Mouse (Mus musculus) hindbrain, postnatal 0 days (tissue): ENCODE measurements at regions not wholly inside any gene's neighbourhood (a gene's known extent, or its start where the extent isn't known, plus 50 kb on each side); places are given as distances from the start of the nearest gene placed in this dataset.

Experiments
- ATAC-seq: fragments of 200-750 bp; cut with Nextera tagmentation; 2 replicates; pipeline ENCODE4 v1.8.0; 2017; ENCODE audit warnings: mild to moderate bottlenecking, moderate TSS enrichment, moderate library complexity
- DNase-seq: peaks from one replicate; pipeline ENCODE4 v3.0.0-alpha.2; 2015; ENCODE audit warnings: low spot score
- H3K27ac ChIP-seq: fragments of 300-500 bp; sonication (generic); 2 replicates; pipeline ENCODE4 v1.5.1; 2014; ENCODE audit warnings: mild to moderate bottlenecking
- H3K27me3 ChIP-seq: fragments of 300-500 bp; sonication (generic); 2 replicates; pipeline ENCODE4 v1.6.1; 2014; ENCODE audit warnings: low read length, mixed read lengths; ENCODE audit not compliant: insufficient read depth
- H3K36me3 ChIP-seq: fragments of 300-500 bp; sonication (generic); 2 replicates; pipeline ENCODE4 v1.6.1; 2014; ENCODE audit warnings: low read length, mixed read lengths; ENCODE audit not compliant: insufficient read depth
- H3K4me1 ChIP-seq: fragments of 300-500 bp; sonication (generic); 2 replicates; pipeline ENCODE4 v1.6.1; 2014; ENCODE audit warnings: antibody characterized with exemption, low read length, mixed read lengths; ENCODE audit not compliant: insufficient read depth
- H3K4me2 ChIP-seq: fragments of 300-500 bp; sonication (generic); 2 replicates; pipeline ENCODE4 v1.6.1; 2014; ENCODE audit warnings: low read depth, mild to moderate bottlenecking, low read length, moderate library complexity, mixed read lengths
- H3K4me3 ChIP-seq: fragments of 300-500 bp; sonication (generic); 2 replicates; pipeline ENCODE4 v1.5.1; 2014; ENCODE audit warnings: low read length
- H3K9ac ChIP-seq: fragments of 300-500 bp; sonication (generic); replicated peaks from 2 replicates; pipeline ENCODE4 v1.6.1; 2014; ENCODE audit warnings: mild to moderate bottlenecking, low read length, moderate library complexity, mixed read lengths
- H3K9me3 ChIP-seq: fragments of 300-500 bp; sonication (generic); 2 replicates; pipeline ENCODE4 v1.6.1; 2016; ENCODE audit warnings: low read length, mixed read lengths
- CTCF ChIP-seq: IDR thresholded peaks from 2 replicates; pipeline ENCODE4 v1.5.1; 2016; ENCODE audit warnings: antibody characterized with exemption, control low read depth, low read depth
- WGBS: fragments of 180-500 bp; shearing (Covaris S2); extraction: QIAGEN DNeasy Blood & Tissue Kit; methylation state at CpG from one replicate; pipeline ENCODE4 v1.1.7; 2014; 5-methylcytosine and 5-hydroxymethylcytosine counted together

GRCm38 (mm10) chr11:25313308-25313707, 897.3 kb downstream of the 5730522E02Rik start:
- no peak for TF ChIP-seq CTCF
- 21% methylated on average over 4 of the region's 4 CpGs for WGBS
- DNase-seq: peak; percentile 51

GRCm38 (mm10) chr11:25310754-25311153, 899.8 kb downstream of the 5730522E02Rik start:
- no peaks in the 10 kb centered on the region for H3K27me3 ChIP-seq
- TF ChIP-seq CTCF: no peak
- no peak for ATAC-seq
- no peaks in the 10 kb centered on the region for H3K9me3 ChIP-seq
- DNase-seq: no peak
- 54% methylated on average over 3 of the region's 3 CpGs for WGBS
- H3K36me3 ChIP-seq: no peaks in the 10 kb centered on the region
- H3K4me3 ChIP-seq: no peak overlapping the region
- H3K4me1 ChIP-seq: no peaks in the 10 kb centered on the region
- H3K27ac ChIP-seq: no peak overlapping the region
- H3K9ac ChIP-seq: no peak overlapping the region
- no peak overlapping the region for H3K4me2 ChIP-seq

More at GRCm38 (mm10) chr11:25313308-25313707, 897.3 kb downstream of the 5730522E02Rik start:
- H3K4me2 ChIP-seq: no peak overlapping the region
- H3K9ac ChIP-seq: no peak overlapping the region
- no peak for ATAC-seq
- no peak overlapping the region for H3K4me3 ChIP-seq
- no peaks in the 10 kb centered on the region for H3K9me3 ChIP-seq
- H3K27me3 ChIP-seq: no peaks in the 10 kb centered on the region
- H3K4me1 ChIP-seq: no peaks in the 10 kb centered on the region
- no peak overlapping the region for H3K27ac ChIP-seq
- H3K36me3 ChIP-seq: no peaks in the 10 kb centered on the region

GRCm38 (mm10) chr11:25301130-25301529, 909.4 kb downstream of the 5730522E02Rik start:
- Histone ChIP-seq H3K27me3 (no peaks in the 10 kb centered on the region), H3K9ac (no peak overlapping the region), H3K27ac (no peak overlapping the region), H3K4me1 (no peaks in the 10 kb centered on the region), H3K4me3 (no peak overlapping the region), H3K9me3 (no peaks in the 10 kb centered on the region), H3K4me2 (no peak overlapping the region), H3K36me3 (no peaks in the 10 kb centered on the region)
- peak; percentile 77 for TF ChIP-seq CTCF
- WGBS: 29% methylated on average over 9 of the region's 9 CpGs
- peak; percentile 87 for DNase-seq
- peak; percentile 56; the same call in 1 of the 2 replicates for ATAC-seq

DNA sequence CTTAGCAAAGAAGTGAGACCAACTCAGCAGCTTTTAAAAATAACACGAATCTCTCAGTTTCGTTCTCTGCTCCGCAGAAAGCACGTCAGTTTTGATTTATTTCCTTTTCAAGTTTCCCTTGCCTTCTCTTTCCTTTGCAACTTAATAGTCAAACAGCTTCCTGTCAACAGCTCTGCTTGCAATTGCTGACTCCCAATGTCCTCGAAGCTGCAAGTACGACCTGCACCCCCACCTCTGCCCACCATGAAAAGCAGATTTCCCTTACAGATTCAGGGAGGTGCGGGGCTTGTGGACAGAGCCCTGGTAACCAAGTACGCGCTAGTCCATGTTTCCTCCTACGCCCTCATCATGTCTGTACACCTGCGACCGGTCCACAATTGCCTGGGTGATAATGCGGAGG, 922.2 kb downstream of the 5730522E02Rik start:
- no peak for ATAC-seq
- WGBS: 68% methylated on average over 13 of the region's 13 CpGs
- Histone ChIP-seq H3K9me3 (no peaks in the 10 kb centered on the region), H3K27ac (no peak overlapping the region), H3K9ac (no peak overlapping the region), H3K4me3 (no peak overlapping the region), H3K4me1 (no peaks in the 10 kb centered on the region), H3K4me2 (no peak overlapping the region), H3K36me3 (no peaks in the 10 kb centered on the region), H3K27me3 (no peaks in the 10 kb centered on the region)
- DNase-seq: no peak
- TF ChIP-seq CTCF: no peak

DNA sequence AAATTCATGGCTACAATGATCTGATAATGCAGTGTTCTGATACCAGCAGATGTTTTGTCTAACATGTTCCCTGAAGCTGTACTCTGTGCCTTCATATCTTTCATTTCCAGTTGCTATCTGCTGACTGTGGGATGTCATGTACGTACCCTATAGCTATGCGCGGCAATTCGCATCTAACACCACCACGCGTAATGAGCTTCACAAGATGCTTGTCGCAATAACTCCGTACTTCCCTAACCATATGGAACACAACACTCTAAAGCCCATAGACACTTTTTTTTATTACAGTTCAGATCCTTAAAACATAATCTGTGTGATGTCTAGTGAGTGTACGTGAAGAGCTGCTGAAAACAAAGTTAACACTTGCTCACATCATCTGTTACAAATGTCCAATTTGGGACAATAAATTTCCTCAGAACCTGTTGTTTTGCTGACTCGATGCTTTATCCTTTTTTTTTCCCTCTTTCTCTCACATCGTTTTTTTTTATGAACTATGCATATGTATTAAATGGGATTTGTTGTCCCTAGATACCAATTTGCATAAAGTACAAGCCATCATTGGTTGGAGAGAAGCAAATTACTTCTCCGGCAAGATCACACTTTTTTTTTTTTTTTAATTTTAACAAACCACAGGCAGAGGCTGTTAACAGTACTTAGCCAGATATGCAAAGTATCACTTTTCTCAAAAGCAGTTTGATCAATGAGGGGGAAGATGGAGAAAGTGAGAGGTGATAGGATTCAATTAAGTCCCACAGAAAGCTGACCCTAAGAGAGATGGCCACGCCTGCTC, 922.9 kb downstream of the 5730522E02Rik start:
- H3K4me1 ChIP-seq: no peaks in the 10 kb centered on the region
- no peak overlapping the region for H3K4me2 ChIP-seq
- no peaks in the 10 kb centered on the region for H3K36me3 ChIP-seq
- WGBS: 64% methylated on average over 13 of the region's 13 CpGs
- no peak for TF ChIP-seq CTCF
- no peak overlapping the region for H3K27ac ChIP-seq
- ATAC-seq (no peak), DNase-seq (no peak)
- no peaks in the 10 kb centered on the region for H3K27me3 ChIP-seq
- no peak overlapping the region for H3K4me3 ChIP-seq
- H3K9ac ChIP-seq: no peak overlapping the region
- no peaks in the 10 kb centered on the region for H3K9me3 ChIP-seq

DNA sequence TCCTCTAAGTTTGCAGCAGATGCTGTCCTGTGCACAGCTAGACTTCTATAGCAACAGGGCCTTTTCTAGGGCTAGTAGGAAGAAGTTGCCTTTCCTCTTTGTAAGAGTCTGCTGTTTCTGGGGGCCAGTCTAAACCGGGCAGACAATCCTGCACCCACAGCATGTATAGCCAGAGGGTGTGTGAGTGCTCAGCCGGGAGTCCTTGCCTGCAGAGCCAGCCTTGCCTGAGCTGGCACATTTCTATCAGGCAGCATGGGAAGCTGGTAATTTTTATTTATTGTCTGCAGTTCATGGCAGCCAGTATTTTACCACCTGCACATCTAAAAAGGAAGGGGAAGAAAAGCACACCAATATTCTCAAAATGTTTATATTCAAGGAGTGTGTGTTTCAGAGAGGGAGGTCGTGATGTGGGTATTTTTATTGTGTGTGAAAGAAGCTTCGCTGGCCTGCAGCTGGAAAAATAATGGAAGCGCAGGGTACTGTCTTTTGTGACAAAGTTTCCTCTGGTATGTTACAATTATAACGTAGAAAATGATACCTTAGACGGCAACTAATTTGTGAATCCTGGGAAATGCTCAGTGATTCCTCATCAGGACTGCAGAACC, 940.5 kb downstream of the 5730522E02Rik start:
- H3K4me2 ChIP-seq: 0 out of 2 replicates have a peak overlapping the region, but pooled peaks have one; percentile 3
- no peak overlapping the region for H3K9ac ChIP-seq
- no peaks in the 10 kb centered on the region for H3K36me3 ChIP-seq
- ATAC-seq: no peak
- H3K27ac ChIP-seq: no peak overlapping the region
- WGBS: 15% methylated on average over 7 of the region's 7 CpGs
- no peaks in the 10 kb centered on the region for H3K27me3 ChIP-seq
- no peaks in the 10 kb centered on the region for H3K9me3 ChIP-seq
- no peak for TF ChIP-seq CTCF
- no peak for DNase-seq
- 0 out of 2 replicates have a peak, but pooled peaks cover 2% of the 10 kb centered on the region for H3K4me1 ChIP-seq
- H3K4me3 ChIP-seq: no peak overlapping the region

- no peak overlapping the region for H3K9ac ChIP-seq
- no peaks in the 10 kb centered on the region for H3K9me3 ChIP-seq
- 21% methylated on average over 4 of the region's 4 CpGs for WGBS
- no peaks in the 10 kb centered on the region for H3K4me1 ChIP-seq
- DNase-seq (no peak), ATAC-seq (no peak)
- TF ChIP-seq CTCF: 0 out of 2 replicates have a peak, but pooled peaks have one; percentile 6
- H3K27ac ChIP-seq: no peak overlapping the region
- H3K4me3 ChIP-seq: no peak overlapping the region
- H3K27me3 ChIP-seq: no peaks in the 10 kb centered on the region
- no peaks in the 10 kb centered on the region for H3K36me3 ChIP-seq
- no peak overlapping the region for H3K4me2 ChIP-seq
Measured at GRCm38 (mm10) chr11:25262906-25263305, 947.7 kb downstream of the 5730522E02Rik start.
